Mouse (Mus musculus) liver, embryonic 11.5 days (tissue): ENCODE results near the gene Kars. TPM values are rescaled to one million over a fixed set of nuclear protein-coding genes. Genes with fewer than 3 reads are reported as not detected.
A peak's percentile ranks its signal among the peaks of the same experiment; 100 is the strongest.

ENCODE experiments used
- ATAC-seq: fragments of 200-750 bp; cut with Nextera tagmentation; replicated peaks from 2 replicates; pipeline ENCODE4 v1.8.0; 2017; ENCODE audit warnings: moderate number of reproducible peaks, mild to moderate bottlenecking, moderate TSS enrichment, moderate library complexity; ENCODE audit not compliant: low FRiP score
- DNase-seq: peaks from one replicate; pipeline ENCODE4 v3.0.0-alpha.2; 2017; ENCODE audit warnings: low spot score
- H3K27ac ChIP-seq: fragments of 300-500 bp; sonication (generic); 2 replicates; pipeline ENCODE4 v1.5.1; 2014; ENCODE audit warnings: mild to moderate bottlenecking, low read depth, low read length, control low read depth
- H3K27me3 ChIP-seq: fragments of 300-500 bp; sonication (generic); replicated peaks from 2 replicates; pipeline ENCODE4 v1.6.1; 2014; ENCODE audit warnings: low read length, mixed read lengths; ENCODE audit not compliant: control insufficient read depth, insufficient read depth
- H3K36me3 ChIP-seq: fragments of 300-500 bp; sonication (generic); 2 replicates; pipeline ENCODE4 v1.6.1; 2014; ENCODE audit warnings: mild to moderate bottlenecking, low read length, moderate library complexity, mixed read lengths; ENCODE audit not compliant: control insufficient read depth, insufficient read depth
- H3K4me1 ChIP-seq: fragments of 300-500 bp; sonication (generic); replicated peaks from 2 replicates; pipeline ENCODE4 v1.6.1; 2014; ENCODE audit warnings: low read length, mixed read lengths; ENCODE audit not compliant: control insufficient read depth, insufficient read depth
- H3K4me2 ChIP-seq: fragments of 300-500 bp; sonication (generic); 2 replicates; pipeline ENCODE4 v1.6.1; 2014; ENCODE audit warnings: mild to moderate bottlenecking, control low read depth, moderate library complexity
- H3K4me3 ChIP-seq: fragments of 300-500 bp; sonication (generic); 2 replicates; pipeline ENCODE4 v1.5.1; 2014; ENCODE audit warnings: low read depth, low read length, control low read depth
- H3K9ac ChIP-seq: fragments of 300-500 bp; sonication (generic); 2 replicates; pipeline ENCODE4 v1.6.1; 2014; ENCODE audit warnings: low read depth, low read length, control low read depth
- H3K9me3 ChIP-seq: fragments of 300-500 bp; sonication (generic); 2 replicates; pipeline ENCODE4 v1.6.1; 2016; ENCODE audit warnings: low read length, inconsistent platforms, mixed read lengths; ENCODE audit not compliant: control insufficient read depth
- WGBS: fragments of 180-500 bp; shearing (Covaris S2); extraction: QIAGEN DNeasy Blood & Tissue Kit; methylation state at CpG from one replicate; pipeline ENCODE4 v1.1.7; 2014; 5-methylcytosine and 5-hydroxymethylcytosine counted together
- polyA plus RNA-seq: library from polyadenylated mRNA; unstranded; fragments of >200 nt; fragmentation: Nextera tagmentation; extraction: Ambion mirVana; gene quantifications from 2 replicates; pipeline ENCODE4 v1.2.1, GENCODE M21; 2014

Gene Kars
- polyA plus RNA-seq, 1 experiment from 2014 or later, result 261 TPM

DNA sequence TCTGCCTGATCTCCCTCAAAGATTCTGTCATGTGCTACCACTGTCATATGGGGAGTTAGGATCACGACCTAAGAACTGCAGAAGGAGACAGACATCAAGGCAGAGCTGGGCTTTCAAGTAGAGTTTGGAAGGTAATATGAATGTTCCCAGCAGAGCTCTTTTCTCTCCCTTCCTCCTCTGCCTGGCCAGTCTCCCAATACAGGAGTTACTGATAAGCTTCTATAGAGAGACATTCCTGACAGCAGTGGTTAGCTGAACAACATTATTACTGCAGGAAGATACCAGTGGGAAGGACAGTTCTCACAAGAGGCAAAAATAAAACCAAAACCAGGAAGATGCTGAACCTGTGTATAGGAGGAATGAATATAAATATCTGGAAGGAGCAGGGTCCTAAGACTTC, 48.5 kb downstream of the Kars start:
- no peak overlapping the region for H3K27ac ChIP-seq

GRCm38 (mm10) chr8:111961330-111961729, 49.8 kb downstream of the Kars start:
- H3K36me3 ChIP-seq, result peaks cover 7% of the 10 kb centered on the region
- H3K27me3 ChIP-seq, result no peaks in the 10 kb centered on the region
- WGBS, result 75% methylated on average over 3 of the region's 3 CpGs
- H3K9ac ChIP-seq, result no peak overlapping the region
- H3K4me1 ChIP-seq, result no peaks in the 10 kb centered on the region
- DNase-seq (no peak), ATAC-seq (no peak)
- H3K9me3 ChIP-seq, result no peaks in the 10 kb centered on the region
- H3K27ac ChIP-seq, result no peak overlapping the region
- no peak overlapping the region for H3K4me2 ChIP-seq
- H3K4me3 ChIP-seq, result no peak overlapping the region

More for the DNA sequence above, 48.5 kb downstream of the Kars start:
- 60% methylated on average over 1 of the region's 1 CpGs for WGBS
- no peaks in the 10 kb centered on the region for H3K27me3 ChIP-seq
- no peaks in the 10 kb centered on the region for H3K4me1 ChIP-seq
- no peaks in the 10 kb centered on the region for H3K36me3 ChIP-seq
- H3K9ac ChIP-seq, result no peak overlapping the region
- no peak for ATAC-seq
- DNase-seq, result no peak
- H3K4me3 ChIP-seq, result no peak overlapping the region
- H3K4me2 ChIP-seq, result no peak overlapping the region
- no peaks in the 10 kb centered on the region for H3K9me3 ChIP-seq

- 0 out of 2 replicates have a peak, but pooled peaks have one; percentile 4 for ATAC-seq
- 68% methylated on average over 15 of the region's 15 CpGs for WGBS
Measured at GRCm38 (mm10) chr8:111960591-111961321, 50.4 kb downstream of the Kars start.

DNA sequence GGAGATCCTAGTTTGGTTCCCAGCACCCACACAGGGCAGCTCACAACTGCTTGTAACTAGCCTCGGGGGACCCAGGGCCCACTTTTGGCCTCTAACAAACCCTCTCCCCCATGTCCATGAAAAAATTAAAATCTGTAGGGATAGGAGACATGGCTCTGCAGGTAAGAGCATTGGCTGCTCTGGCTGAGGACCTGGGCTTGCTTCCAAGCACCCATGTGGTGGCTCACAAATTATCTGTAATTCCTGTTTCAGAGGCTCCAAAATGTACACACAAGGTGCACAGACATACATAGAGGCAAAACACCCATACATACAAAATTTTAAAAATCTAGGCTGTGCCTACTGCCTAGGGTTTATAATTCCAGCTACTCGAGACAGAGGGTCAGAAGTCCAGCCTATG, 53.9 kb downstream of the Kars start:
- Histone ChIP-seq H3K4me1 (no peaks in the 10 kb centered on the region), H3K36me3 (peaks cover 22% of the 10 kb centered on the region)
- 82% methylated on average over 2 of the region's 2 CpGs for WGBS

More at GRCm38 (mm10) chr8:111960591-111961321, 50.4 kb downstream of the Kars start:
- Histone ChIP-seq H3K4me3 (no peak overlapping the region), H3K4me2 (no peak overlapping the region), H3K36me3 (peaks cover 7% of the 10 kb centered on the region), H3K9me3 (no peaks in the 10 kb centered on the region), H3K27me3 (no peaks in the 10 kb centered on the region), H3K4me1 (no peaks in the 10 kb centered on the region), H3K9ac (no peak overlapping the region), H3K27ac (no peak overlapping the region)
- DNase-seq, result no peak

GRCm38 (mm10) chr8:111955879-111956278, 55.2 kb downstream of the Kars start:
- ATAC-seq, result no peak
- 79% methylated on average over 5 of the region's 5 CpGs for WGBS
- no peak overlapping the region for H3K9ac ChIP-seq

More for the DNA sequence above, 53.9 kb downstream of the Kars start:
- no peak overlapping the region for H3K27ac ChIP-seq
- H3K4me2 ChIP-seq, result no peak overlapping the region
- no peaks in the 10 kb centered on the region for H3K9me3 ChIP-seq
- no peak overlapping the region for H3K4me3 ChIP-seq
- no peak overlapping the region for H3K9ac ChIP-seq
- no peaks in the 10 kb centered on the region for H3K27me3 ChIP-seq
- DNase-seq, result no peak
- ATAC-seq, result no peak

DNA sequence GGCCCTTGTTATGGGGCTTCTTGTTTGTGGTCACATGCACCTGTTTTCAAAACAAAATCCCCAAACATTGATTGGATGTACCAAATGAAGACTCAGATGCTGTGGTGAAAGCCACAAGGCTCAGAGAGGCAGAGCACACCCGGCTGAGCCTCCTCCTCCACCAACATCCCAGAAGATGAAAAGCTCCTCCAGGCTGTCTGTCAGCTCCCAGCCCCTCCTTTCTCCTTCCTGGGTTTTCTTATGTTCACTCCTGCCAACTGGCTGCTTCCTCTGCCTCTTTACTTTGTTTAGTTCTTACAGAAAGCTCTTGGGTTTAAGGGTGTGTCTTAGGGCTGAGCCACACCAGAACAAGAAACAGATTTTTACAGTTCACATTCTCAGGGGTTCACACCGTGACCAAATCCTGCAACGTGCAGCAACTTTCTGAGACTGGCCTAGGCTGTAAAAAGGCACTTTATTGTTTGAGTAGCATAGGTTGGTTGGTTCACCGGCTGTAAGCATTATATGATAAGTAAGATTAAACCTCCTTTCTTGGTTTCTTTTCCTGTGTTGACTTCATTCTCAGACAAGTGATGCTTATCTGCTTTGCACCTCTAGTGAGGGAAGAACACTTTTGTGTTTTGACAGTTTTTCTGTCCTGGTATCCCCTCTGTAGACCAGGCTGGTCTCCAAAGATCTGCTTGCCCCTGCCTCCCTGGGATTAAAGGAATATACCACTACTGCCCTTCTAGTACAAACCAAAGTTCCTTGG, 56.1 kb downstream of the Kars start:
- Histone ChIP-seq H3K4me3 (no peak overlapping the region), H3K27me3 (no peaks in the 10 kb centered on the region), H3K9ac (no peak overlapping the region), H3K36me3 (peaks cover 22% of the 10 kb centered on the region), H3K4me1 (no peaks in the 10 kb centered on the region), H3K27ac (no peak overlapping the region), H3K4me2 (no peak overlapping the region), H3K9me3 (no peaks in the 10 kb centered on the region)
- WGBS, result 86% methylated on average over 4 of the region's 4 CpGs
- ATAC-seq (no peak), DNase-seq (no peak)

More at GRCm38 (mm10) chr8:111955879-111956278, 55.2 kb downstream of the Kars start:
- Histone ChIP-seq H3K4me2 (no peak overlapping the region), H3K36me3 (peaks cover 22% of the 10 kb centered on the region), H3K4me3 (no peak overlapping the region), H3K4me1 (no peaks in the 10 kb centered on the region), H3K27me3 (no peaks in the 10 kb centered on the region), H3K27ac (no peak overlapping the region), H3K9me3 (no peaks in the 10 kb centered on the region)
- DNase-seq, result no peak

GRCm38 (mm10) chr8:111951936-111952335, 59.2 kb downstream of the Kars start:
- H3K36me3 ChIP-seq, result peaks cover 19% of the 10 kb centered on the region
- no peaks in the 10 kb centered on the region for H3K9me3 ChIP-seq
- ATAC-seq (no peak), DNase-seq (no peak)
- H3K4me2 ChIP-seq, result no peak overlapping the region
- H3K4me3 ChIP-seq, result no peak overlapping the region
- no peak overlapping the region for H3K9ac ChIP-seq
- H3K4me1 ChIP-seq, result no peaks in the 10 kb centered on the region
- no peak overlapping the region for H3K27ac ChIP-seq
- WGBS, result 93% methylated on average over 5 of the region's 5 CpGs
- no peaks in the 10 kb centered on the region for H3K27me3 ChIP-seq

DNA sequence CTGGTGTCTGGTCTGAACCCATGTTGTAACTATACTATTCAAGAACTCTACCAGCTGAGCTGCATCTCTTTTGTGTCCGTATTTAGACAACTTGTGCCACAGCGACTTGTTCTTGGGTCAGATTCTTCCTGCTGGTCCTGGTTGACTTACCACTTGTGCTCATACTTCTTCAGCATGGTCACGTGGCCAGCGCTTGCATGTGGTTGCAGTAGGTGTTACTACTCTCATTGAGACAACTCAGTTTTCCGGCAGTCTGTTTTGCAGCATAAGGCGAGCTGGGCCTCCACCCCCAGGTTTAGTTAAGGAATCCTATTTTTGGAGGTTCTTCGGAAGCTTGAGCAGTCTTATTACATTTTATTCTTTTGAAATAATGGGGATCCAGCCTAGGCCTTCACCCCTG, 59.8 kb downstream of the Kars start:
- no peak overlapping the region for H3K9ac ChIP-seq
- H3K9me3 ChIP-seq, result no peaks in the 10 kb centered on the region
- H3K36me3 ChIP-seq, result peaks cover 15% of the 10 kb centered on the region
- H3K27ac ChIP-seq, result no peak overlapping the region
- DNase-seq, result no peak
- H3K4me3 ChIP-seq, result no peak overlapping the region
- H3K4me1 ChIP-seq, result no peaks in the 10 kb centered on the region
- no peak overlapping the region for H3K4me2 ChIP-seq
- H3K27me3 ChIP-seq, result no peaks in the 10 kb centered on the region
- no peak for ATAC-seq
- 91% methylated on average over 7 of the region's 7 CpGs for WGBS
